Mouse (Mus musculus) hindbrain, embryonic 14.5 days (tissue): Measurements from ENCODE around the gene Frem1. TPM values are rescaled to one million over a fixed set of nuclear protein-coding genes. Genes with fewer than 3 reads are reported as not detected.
A peak's percentile ranks its signal among the peaks of the same experiment; 100 is the strongest.

Experiments
- ATAC-seq: fragments of 200-750 bp; cut with Nextera tagmentation; 2 replicates; pipeline ENCODE4 v1.8.0; 2017; ENCODE audit warnings: moderate number of reproducible peaks, mild to moderate bottlenecking, moderate TSS enrichment, moderate library complexity; ENCODE audit not compliant: low FRiP score
- DNase-seq: peaks from one replicate; pipeline ENCODE4 v3.0.0-alpha.2; 2015; ENCODE audit warnings: low spot score
- H3K27ac ChIP-seq: fragments of 300-500 bp; sonication (generic); 2 replicates; pipeline ENCODE4 v1.5.1; 2014; ENCODE audit warnings: mild to moderate bottlenecking, moderate library complexity
- H3K27me3 ChIP-seq: fragments of 300-500 bp; sonication (generic); 2 replicates; pipeline ENCODE4 v1.6.1; 2014; ENCODE audit warnings: mild to moderate bottlenecking, low read length, mixed read lengths; ENCODE audit not compliant: control insufficient read depth, insufficient read depth
- H3K36me3 ChIP-seq: fragments of 300-500 bp; sonication (generic); replicated peaks from 2 replicates; pipeline ENCODE4 v1.6.1; 2014; ENCODE audit not compliant: control insufficient read depth, insufficient read depth
- H3K4me1 ChIP-seq: fragments of 300-500 bp; sonication (generic); replicated peaks from 2 replicates; pipeline ENCODE4 v1.6.1; 2014; ENCODE audit warnings: antibody characterized with exemption, low read length, mixed read lengths; ENCODE audit not compliant: control insufficient read depth, insufficient read depth
- H3K4me2 ChIP-seq: fragments of 300-500 bp; sonication (generic); replicated peaks from 2 replicates; pipeline ENCODE4 v1.6.1; 2014; ENCODE audit warnings: mild to moderate bottlenecking, moderate library complexity
- H3K4me3 ChIP-seq: fragments of 300-500 bp; sonication (generic); replicated peaks from 2 replicates; pipeline ENCODE4 v1.5.1; 2014; ENCODE audit warnings: mild to moderate bottlenecking, low read length
- H3K9ac ChIP-seq: fragments of 300-500 bp; sonication (generic); 2 replicates; pipeline ENCODE4 v1.6.1; 2014
- H3K9me3 ChIP-seq: fragments of 300-500 bp; sonication (generic); 2 replicates; pipeline ENCODE4 v1.6.1; 2016; ENCODE audit warnings: low read length; ENCODE audit not compliant: control insufficient read depth
- WGBS: fragments of 180-500 bp; shearing (Covaris S2); extraction: QIAGEN DNeasy Blood & Tissue Kit; methylation state at CpG from one replicate; pipeline ENCODE4 v1.1.7; 2014; 5-methylcytosine and 5-hydroxymethylcytosine counted together
- polyA plus RNA-seq: library from polyadenylated mRNA; unstranded; fragments of >200 nt; fragmentation: Nextera tagmentation; extraction: Ambion mirVana; gene quantifications from 2 replicates; pipeline ENCODE4 v1.2.1, GENCODE M21; 2014

Gene Frem1
- polyA plus RNA-seq, 1 experiment from 2014 or later: 3.8 TPM

DNA sequence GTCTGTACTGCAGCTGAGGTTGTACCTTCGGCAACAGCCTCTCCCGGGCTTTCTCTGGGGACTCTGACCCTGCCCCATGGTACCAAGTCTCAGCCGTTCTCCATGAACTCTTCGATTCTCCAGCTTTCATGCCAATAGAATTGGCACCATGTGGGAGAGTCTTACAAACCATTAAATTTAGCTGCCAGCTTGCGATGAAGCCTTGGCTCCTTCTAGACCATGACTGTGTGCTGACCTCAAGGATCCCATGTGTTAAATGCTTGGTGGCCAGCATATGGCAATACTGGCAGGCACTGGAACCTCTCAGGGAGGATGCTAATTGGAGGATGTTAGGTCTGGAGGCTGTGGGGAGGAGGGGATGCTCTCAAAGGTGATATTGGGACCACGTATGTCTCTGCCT is 4.4 kb upstream of the Frem1 start:
- no peak overlapping the region for H3K27ac ChIP-seq
- 90% methylated on average over 6 of the region's 6 CpGs for WGBS

DNA sequence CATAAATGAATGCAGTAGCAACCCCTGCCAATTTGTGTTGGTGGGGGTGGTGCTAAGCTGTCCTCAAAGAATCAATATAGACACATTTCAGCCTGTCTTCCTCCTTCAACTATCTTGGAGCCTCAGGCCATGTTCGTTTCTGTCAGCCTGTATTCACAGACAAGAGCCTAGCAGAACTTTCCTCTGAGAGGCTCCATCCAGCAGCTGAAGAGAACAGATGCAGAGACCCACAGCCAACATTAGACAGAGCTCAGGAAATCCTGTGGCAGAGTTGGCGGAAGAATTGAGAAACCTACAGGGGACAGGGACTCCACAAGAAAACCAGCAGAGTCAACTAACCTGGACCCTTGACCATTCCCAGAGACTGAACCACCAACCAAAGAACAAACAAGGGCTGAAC is 3.3 kb upstream of the Frem1 start:
- Histone ChIP-seq H3K4me3 (no peak overlapping the region), H3K36me3 (no peaks in the 10 kb centered on the region), H3K4me2 (no peak overlapping the region), H3K27ac (no peak overlapping the region), H3K9ac (no peak overlapping the region), H3K27me3 (no peaks in the 10 kb centered on the region), H3K9me3 (no peaks in the 10 kb centered on the region), H3K4me1 (0 out of 2 replicates have a peak, but pooled peaks cover 12% of the 10 kb centered on the region)
- no peak for ATAC-seq
- 80% methylated on average over 2 of the region's 2 CpGs for WGBS
- no peak for DNase-seq

More for the DNA sequence above, 4.4 kb upstream of the Frem1 start:
- DNase-seq: no peak
- H3K4me1 ChIP-seq: 0 out of 2 replicates have a peak, but pooled peaks cover 6% of the 10 kb centered on the region
- H3K4me2 ChIP-seq: no peak overlapping the region
- no peaks in the 10 kb centered on the region for H3K36me3 ChIP-seq
- no peak overlapping the region for H3K4me3 ChIP-seq
- no peak for ATAC-seq
- no peaks in the 10 kb centered on the region for H3K27me3 ChIP-seq
- no peak overlapping the region for H3K9ac ChIP-seq
- H3K9me3 ChIP-seq: no peaks in the 10 kb centered on the region

DNA sequence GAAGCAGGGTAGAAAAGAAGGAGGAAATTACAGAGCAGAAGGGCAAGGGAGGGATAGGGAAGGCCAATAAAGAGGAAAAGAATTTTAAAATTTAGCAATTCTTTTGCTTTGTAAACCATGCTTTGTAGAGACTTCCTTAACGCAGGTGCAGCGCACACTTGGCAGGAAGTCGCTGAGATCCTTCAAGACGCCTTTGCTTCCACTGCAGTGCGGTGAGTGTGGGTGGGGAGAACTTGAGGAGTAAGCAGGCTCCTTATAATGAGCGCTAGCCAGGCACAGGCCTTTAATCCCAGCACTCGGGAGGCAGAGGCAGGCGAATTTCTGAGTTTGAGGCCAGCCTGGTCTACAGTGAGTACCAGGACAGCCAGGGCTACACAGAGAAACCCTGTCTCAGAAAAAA is 1.1 kb upstream of the Frem1 start:
- H3K27me3 ChIP-seq: no peaks in the 10 kb centered on the region
- no peak overlapping the region for H3K27ac ChIP-seq
- no peak overlapping the region for H3K4me2 ChIP-seq
- ATAC-seq: no peak
- no peak overlapping the region for H3K4me3 ChIP-seq
- H3K9ac ChIP-seq: no peak overlapping the region
- H3K36me3 ChIP-seq: no peaks in the 10 kb centered on the region
- WGBS: 94% methylated on average over 8 of the region's 8 CpGs
- H3K4me1 ChIP-seq: 0 out of 2 replicates have a peak, but pooled peaks cover 12% of the 10 kb centered on the region
- no peak for DNase-seq
- no peaks in the 10 kb centered on the region for H3K9me3 ChIP-seq

DNA sequence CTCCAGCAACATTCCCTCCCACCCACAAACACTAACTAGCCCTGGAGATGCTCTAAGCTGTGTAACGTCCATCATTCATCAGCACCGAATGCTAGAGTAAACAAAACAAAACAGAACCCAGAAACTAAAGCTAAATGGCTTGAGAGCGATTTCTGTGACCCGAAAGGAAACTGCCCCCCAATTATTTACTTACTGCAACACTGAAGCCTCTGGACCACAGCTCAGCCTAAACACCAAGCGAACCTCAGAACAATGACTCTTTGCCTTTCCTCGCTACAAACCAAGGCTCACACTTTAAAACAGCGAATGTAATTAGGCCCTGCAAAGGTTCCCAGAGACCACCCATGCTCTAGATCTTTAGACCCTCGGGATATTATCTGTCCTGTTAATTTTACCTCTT is 963 bp downstream of the Frem1 start:
- Histone ChIP-seq H3K27me3 (no peaks in the 10 kb centered on the region), H3K9ac (peak overlapping the region; percentile 36; the same call in 1 of the 2 replicates), H3K9me3 (no peaks in the 10 kb centered on the region), H3K4me2 (peak overlapping the region; percentile 55), H3K27ac (no peak overlapping the region), H3K4me3 (peak overlapping the region; percentile 22; the same call in 1 of the 2 replicates), H3K36me3 (no peaks in the 10 kb centered on the region), H3K4me1 (0 out of 2 replicates have a peak, but pooled peaks cover 12% of the 10 kb centered on the region)
- DNase-seq (no peak), ATAC-seq (no peak)
- 7% methylated on average over 8 of the region's 8 CpGs for WGBS

DNA sequence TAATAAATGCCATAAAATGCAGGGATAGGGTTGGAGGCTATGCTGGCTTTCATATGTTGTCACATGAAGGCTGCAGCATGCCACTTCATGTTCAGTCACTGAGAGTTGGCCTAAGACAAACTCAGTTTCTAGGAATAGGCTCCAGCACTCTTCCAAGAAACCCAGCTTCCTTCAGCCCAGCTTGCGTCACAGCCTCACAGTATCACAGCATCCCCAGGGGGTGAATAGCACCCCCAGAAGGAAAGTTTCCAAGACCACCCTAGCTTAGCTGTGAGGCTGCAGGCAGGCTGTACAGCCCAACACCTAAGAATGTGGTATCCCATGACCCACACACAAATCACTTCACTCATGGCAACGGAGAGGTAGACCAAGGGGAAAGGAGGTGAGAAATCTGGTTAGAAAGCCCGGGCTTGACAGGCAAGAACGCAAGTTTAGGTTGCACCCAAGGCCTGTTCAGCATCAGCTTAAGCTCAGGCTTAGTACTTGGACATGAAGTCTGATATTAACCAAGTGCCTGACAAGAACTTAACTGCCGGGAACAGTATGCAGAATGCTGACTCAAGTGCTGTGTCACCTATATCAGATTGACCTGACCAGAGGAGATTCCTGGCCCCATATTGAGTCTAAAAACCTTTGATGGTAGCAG is 1.9 kb downstream of the Frem1 start:
- no peak for DNase-seq
- no peaks in the 10 kb centered on the region for H3K27me3 ChIP-seq
- 74% methylated on average over 5 of the region's 5 CpGs for WGBS
- H3K4me3 ChIP-seq: no peak overlapping the region
- no peak for ATAC-seq
- H3K36me3 ChIP-seq: no peaks in the 10 kb centered on the region
- H3K9me3 ChIP-seq: no peaks in the 10 kb centered on the region
- H3K9ac ChIP-seq: no peak overlapping the region
- H3K27ac ChIP-seq: no peak overlapping the region
- H3K4me2 ChIP-seq: peak overlapping the region; percentile 55
- 0 out of 2 replicates have a peak, but pooled peaks cover 12% of the 10 kb centered on the region for H3K4me1 ChIP-seq

DNA sequence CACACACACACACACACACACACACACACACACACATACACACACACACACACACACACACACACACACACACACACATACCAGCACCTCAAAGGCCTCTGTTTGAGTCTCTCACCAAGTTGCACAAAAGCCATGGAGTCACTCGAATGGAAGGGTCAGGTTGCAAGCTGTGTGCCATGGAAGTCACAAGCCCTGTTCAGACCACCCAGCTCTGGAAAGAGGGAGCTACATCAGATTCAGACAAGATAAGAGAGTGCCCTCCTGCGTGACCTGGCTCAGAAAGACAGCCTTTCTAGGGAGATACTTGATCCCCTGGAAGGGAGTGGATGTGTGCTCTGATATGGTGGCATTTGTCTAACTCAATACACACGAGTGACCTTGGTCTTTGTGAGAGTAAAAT is 2.9 kb downstream of the Frem1 start:
- Histone ChIP-seq H3K4me1 (0 out of 2 replicates have a peak, but pooled peaks cover 12% of the 10 kb centered on the region), H3K27me3 (no peaks in the 10 kb centered on the region), H3K9me3 (no peaks in the 10 kb centered on the region), H3K4me3 (no peak overlapping the region), H3K27ac (no peak overlapping the region), H3K36me3 (no peaks in the 10 kb centered on the region), H3K4me2 (no peak overlapping the region), H3K9ac (no peak overlapping the region)
- ATAC-seq: no peak
- 25% methylated on average over 3 of the region's 3 CpGs for WGBS
- DNase-seq: no peak

DNA sequence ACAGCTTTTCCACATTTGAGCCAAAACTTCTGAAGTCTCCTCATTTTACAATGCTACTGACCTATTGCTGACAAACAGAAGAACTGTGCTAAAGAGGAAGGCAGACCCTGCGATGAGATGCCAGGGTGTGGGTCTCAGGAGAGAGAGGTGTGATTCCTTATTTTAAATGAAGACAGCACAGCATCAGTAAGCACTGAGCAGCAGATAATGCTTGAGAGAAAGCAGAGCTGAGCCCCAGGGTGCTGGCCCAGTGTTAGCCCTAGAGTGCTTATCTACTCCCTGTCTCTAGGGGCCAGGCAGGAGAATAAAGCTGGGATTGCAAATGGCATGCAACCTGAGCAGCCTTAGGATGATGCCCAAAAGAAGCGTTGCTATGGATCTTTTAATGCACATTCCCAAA is 3.6 kb downstream of the Frem1 start:
- H3K4me1 ChIP-seq: 0 out of 2 replicates have a peak, but pooled peaks cover 12% of the 10 kb centered on the region
- ATAC-seq (no peak), DNase-seq (no peak)
- H3K36me3 ChIP-seq: no peaks in the 10 kb centered on the region
- no peak overlapping the region for H3K27ac ChIP-seq
- H3K27me3 ChIP-seq: no peaks in the 10 kb centered on the region
- H3K4me3 ChIP-seq: no peak overlapping the region
- no peak overlapping the region for H3K4me2 ChIP-seq
- H3K9ac ChIP-seq: no peak overlapping the region
- 49% methylated on average over 2 of the region's 2 CpGs for WGBS
- H3K9me3 ChIP-seq: no peaks in the 10 kb centered on the region

DNA sequence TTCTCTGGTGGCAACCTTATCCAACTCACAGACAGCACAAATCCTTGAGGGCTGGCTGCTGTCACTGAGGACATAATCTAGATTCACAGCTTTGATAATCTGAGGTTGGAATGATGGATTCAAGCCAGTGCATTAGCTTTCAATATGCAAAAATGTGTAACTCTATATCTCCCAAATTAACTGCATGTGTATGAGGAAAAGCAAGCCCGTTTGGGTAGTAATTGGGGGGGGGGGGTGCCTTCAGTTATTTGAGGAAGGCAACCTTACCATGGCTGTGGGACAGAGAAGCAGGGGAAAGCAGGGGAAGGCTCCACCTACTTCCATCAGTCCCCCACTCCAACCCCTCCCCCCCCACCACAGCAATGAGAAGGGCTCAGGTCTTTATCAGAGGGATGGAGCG is 5.3 kb downstream of the Frem1 start:
- Histone ChIP-seq H3K27ac (no peak overlapping the region), H3K9ac (no peak overlapping the region), H3K4me2 (no peak overlapping the region), H3K36me3 (no peaks in the 10 kb centered on the region), H3K27me3 (no peaks in the 10 kb centered on the region), H3K4me3 (no peak overlapping the region), H3K9me3 (no peaks in the 10 kb centered on the region), H3K4me1 (0 out of 2 replicates have a peak, but pooled peaks cover 10% of the 10 kb centered on the region)
- 66% methylated on average over 2 of the region's 2 CpGs for WGBS
- DNase-seq (no peak), ATAC-seq (no peak)

DNA sequence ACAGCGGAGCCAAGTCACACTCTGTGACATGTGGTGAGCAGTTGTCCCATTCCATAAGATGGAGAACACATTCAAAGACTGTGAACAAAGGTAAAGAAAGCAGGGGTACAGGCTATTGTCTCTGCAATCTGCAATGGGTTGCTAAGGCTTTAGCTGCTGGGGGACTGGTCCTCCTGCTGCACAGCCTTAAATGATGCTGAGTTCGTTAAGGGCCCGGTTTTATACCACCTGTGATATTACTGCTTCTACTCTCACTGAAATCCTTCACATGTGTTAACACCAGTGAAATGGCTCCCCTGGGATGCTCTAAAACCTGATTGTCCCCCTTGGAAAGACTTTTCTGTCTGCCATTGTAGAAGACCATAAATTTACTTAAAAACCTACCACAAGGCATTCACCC is 6.1 kb downstream of the Frem1 start:
- Histone ChIP-seq H3K27ac (no peak overlapping the region), H3K9ac (no peak overlapping the region), H3K36me3 (no peaks in the 10 kb centered on the region), H3K4me1 (0 out of 2 replicates have a peak, but pooled peaks cover 3% of the 10 kb centered on the region), H3K4me2 (no peak overlapping the region), H3K27me3 (no peaks in the 10 kb centered on the region), H3K9me3 (no peaks in the 10 kb centered on the region), H3K4me3 (no peak overlapping the region)
- DNase-seq: no peak
- WGBS: 44% methylated on average over 3 of the region's 3 CpGs
- ATAC-seq: no peak
